In genomic region chr13:21176733-21177132, GRCm38 (mm10) we compare ENCODE assay signal across 26 mouse cellular contexts. TPM values are rescaled to one million over a fixed set of nuclear protein-coding genes. Genes with fewer than 3 reads are reported as not detected.
"Had no signal": no experiment of that assay in that cellular context is flagged by ENCODE, and none has a peak within 500 bp of the region (broad histone marks: within the 10 kb centered on the region; RNA-seq: fewer than 3 reads in every experiment).

No protein-coding gene starts in this region.

- H3K27ac ChIP-seq: midbrain, embryonic 10.5 days; midbrain, embryonic 13.5 days; midbrain, embryonic 15.5 days; neural tube, embryonic 13.5 days; neural tube, embryonic 15.5 days had no signal

- H3K4me3 ChIP-seq: midbrain, embryonic 10.5 days; midbrain, embryonic 13.5 days; midbrain, embryonic 15.5 days; myocyte; neural tube, embryonic 13.5 days; neural tube, embryonic 15.5 days had no signal

- H3K27me3 ChIP-seq: midbrain, embryonic 15.5 days; neural tube, embryonic 13.5 days; neural tube, embryonic 15.5 days had no signal

- H3K36me3 ChIP-seq: midbrain, embryonic 13.5 days; midbrain, embryonic 15.5 days; neural tube, embryonic 13.5 days; neural tube, embryonic 15.5 days had no signal

- DNase-seq: lung, adult 18-20 months; lung, embryonic 14.5 days; lung, postnatal 10 days; lung, postnatal 4 days; retina, postnatal 1 day; right cerebral cortex, adult 18-20 months; right cerebral cortex, postnatal 25 days; right cerebral cortex, postnatal 4 days; spleen, adult 18-20 months; thymus, adult 18-20 months; thymus, postnatal 14 days; thymus, postnatal 36 days had no signal

RNA-seq across cellular contexts. Expression of gene Olfr1368, which starts 31.1 kb away (rescaled TPM):
- total RNA-seq: megakaryocyte, adult 5-6 weeks; megakaryocyte-erythroid progenitor cell, adult 5-6 weeks had no signal
- polyA plus RNA-seq: lung, embryonic 14.5 days; lung, embryonic 16.5 days; midbrain, embryonic 10.5 days; midbrain, embryonic 13.5 days; midbrain, embryonic 15.5 days; myocyte; neural tube, embryonic 11.5 days; neural tube, embryonic 13.5 days; neural tube, embryonic 15.5 days; small intestine, adult 2 months; stomach, embryonic 14.5 days; stomach, embryonic 16.5 days; thymus, postnatal 0 days had no signal

RNA-seq across cellular contexts. Expression of gene Olfr263, which starts 47.3 kb away (rescaled TPM):
- total RNA-seq: megakaryocyte, adult 5-6 weeks; megakaryocyte-erythroid progenitor cell, adult 5-6 weeks had no signal
- polyA plus RNA-seq: lung, embryonic 14.5 days; lung, embryonic 16.5 days; midbrain, embryonic 10.5 days; midbrain, embryonic 13.5 days; midbrain, embryonic 15.5 days; myocyte; neural tube, embryonic 11.5 days; neural tube, embryonic 13.5 days; neural tube, embryonic 15.5 days; small intestine, adult 2 months; stomach, embryonic 14.5 days; stomach, embryonic 16.5 days; thymus, postnatal 0 days had no signal
